Mouse (Mus musculus) lung, postnatal 4 days (tissue): ENCODE measurements around the gene Vmn1r112.
"Not testable (repeated sequence)": the region's sequence is repeated elsewhere in the genome, so short reads cannot be mapped to it uniquely, and the experiment has no call there.

ENCODE experiments used
- DNase-seq, 2 experiments: peaks; one replicate each; pipeline ENCODE4 v3.0.0; 2021

Vmn1r112 gene

GRCm38 (mm10) chr7:20770885-20771284 lies at the start of gene Vmn1r112:
Vmn1r112 (plus strand) TSS chr7:20771185.
- DNase-seq, result not testable (repeated sequence)

GRCm38 (mm10) chr7:20730524-20730923 lies 40.5 kb upstream of the Vmn1r112 start, which contains the start of gene Gm10668:
Gm10668 (minus strand) TSS chr7:20730624.
- DNase-seq, result not testable (repeated sequence)

DNA sequence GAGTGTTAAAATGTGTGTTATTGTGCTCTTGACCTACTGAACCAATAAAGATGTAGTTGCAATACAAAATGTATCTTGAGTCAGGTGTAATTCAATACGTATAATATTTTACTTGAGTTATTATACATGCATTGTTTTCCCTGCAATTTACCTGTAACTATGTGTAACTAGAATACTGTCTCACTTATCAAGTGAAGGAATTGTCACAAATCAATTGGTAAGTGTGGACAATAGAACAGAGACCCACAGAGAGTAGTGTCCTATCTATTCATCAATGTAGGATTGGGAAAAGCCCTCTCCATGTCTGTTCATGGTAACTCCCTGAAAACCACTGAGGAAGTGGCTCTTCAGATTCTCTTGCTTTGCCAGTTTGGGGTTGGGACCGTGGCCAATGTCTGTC lies 16.0 kb downstream of the Vmn1r112 start, which contains the start of gene Vmn1r113:
TSS of gene Vmn1r113 (plus strand) at position 301 of the 400 bp plus-strand sequence.
- not testable (repeated sequence) for DNase-seq

GRCm38 (mm10) chr7:20812086-20812485 lies 41.1 kb downstream of the Vmn1r112 start, which contains the start of gene Vmn1r114:
Vmn1r114 (minus strand) TSS chr7:20812186.
- DNase-seq, result not testable (repeated sequence)
